Mouse (Mus musculus) MEL (cell line): Measurements from ENCODE around the gene Lmf2.

ENCODE experiments used
- BHLHE40 ChIP-seq: IDR thresholded peaks from 2 replicates; pipeline ENCODE4 v1.6.1; 2012; ENCODE audit warnings: low read depth, mild to moderate bottlenecking, inconsistent platforms, low read length, improper control_type of control experiment, borderline replicate concordance
- CTCF ChIP-seq, 3 experiments: IDR thresholded peaks in 2 of 3; conservative IDR thresholded peaks in 1 of 3; 2 replicates each; pipeline ENCODE4 v1.5.1; 2011 to 2012; ENCODE audit warnings: low read length in 3 of 3, low read depth in 2 of 3, mild to moderate bottlenecking in 2 of 3, improper control_type of control experiment in 1 of 3, inconsistent platforms in 1 of 3, mixed read lengths in 1 of 3, moderate library complexity in 1 of 3; ENCODE audit not compliant: control insufficient read depth in 1 of 3, insufficient read depth in 1 of 3, poor library complexity in 1 of 3, severe bottlenecking in 1 of 3
- E2F4 ChIP-seq: IDR thresholded peaks from 2 replicates; pipeline ENCODE4 v1.6.1; 2011; ENCODE audit warnings: low read depth, low read length, improper control_type of control experiment, borderline replicate concordance
- EP300 ChIP-seq, 2 experiments: IDR thresholded peaks; 2 replicates each; pipeline ENCODE4 v1.6.1; 2011; ENCODE audit warnings: improper control_type of control experiment in 2 of 2, low read length in 2 of 2, low read depth in 1 of 2, mild to moderate bottlenecking in 1 of 2
- POLR2AphosphoS2 ChIP-seq: IDR thresholded peaks from 2 replicates; pipeline ENCODE4 v1.6.1; 2011; ENCODE audit warnings: low read length, improper control_type of control experiment
- SMC3 ChIP-seq: IDR thresholded peaks from 2 replicates; pipeline ENCODE4 v1.6.1; 2011; ENCODE audit warnings: low read depth, low read length, improper control_type of control experiment
- ZMIZ1 ChIP-seq: IDR thresholded peaks from 2 replicates; pipeline ENCODE4 v1.6.1; 2012; ENCODE audit warnings: low read depth, mild to moderate bottlenecking, inconsistent platforms, low read length, improper control_type of control experiment, moderate library complexity

GRCm38 (mm10) chr15:89374801-89375534, 19.5 kb upstream of the Lmf2 start:
- TF ChIP-seq CTCF (IDR thresholded peaks at IDR 0.05 in 2 of 3, conservative IDR thresholded peaks at IDR 0.05 in 1 of 3; ENCODE audit: control insufficient read depth in 1 of 3, insufficient read depth in 1 of 3, low read depth in 2 of 3, low read length in 3 of 3, poor library complexity in 1 of 3, severe bottlenecking in 1 of 3) (no peak), ZMIZ1 (no peak), POLR2AphosphoS2 (no peak), SMC3 (no peak), E2F4 (no peak), BHLHE40 (no peak), EP300 (IDR thresholded peaks at IDR 0.05; ENCODE audit: low read depth in 1 of 2, low read length in 2 of 2) (no peak)
